Mouse (Mus musculus) subcutaneous adipose tissue, adult 2 months (tissue): ENCODE data around the gene Myo1f. TPM values are rescaled to one million over a fixed set of nuclear protein-coding genes. Genes with fewer than 3 reads are reported as not detected.

ENCODE experiments used
- polyA plus RNA-seq: library from polyadenylated mRNA; depleted of rRNA; stranded (reverse); fragments of >200 nt; gene quantifications from 2 replicates; pipeline ENCODE4 v1.2.3, GENCODE M21; 2012; ENCODE audit warnings: low replicate concordance; rRNA removed

The Myo1f gene
- polyA plus RNA-seq = 9.9 and 15.9 TPM in 2 replicates

DNA sequence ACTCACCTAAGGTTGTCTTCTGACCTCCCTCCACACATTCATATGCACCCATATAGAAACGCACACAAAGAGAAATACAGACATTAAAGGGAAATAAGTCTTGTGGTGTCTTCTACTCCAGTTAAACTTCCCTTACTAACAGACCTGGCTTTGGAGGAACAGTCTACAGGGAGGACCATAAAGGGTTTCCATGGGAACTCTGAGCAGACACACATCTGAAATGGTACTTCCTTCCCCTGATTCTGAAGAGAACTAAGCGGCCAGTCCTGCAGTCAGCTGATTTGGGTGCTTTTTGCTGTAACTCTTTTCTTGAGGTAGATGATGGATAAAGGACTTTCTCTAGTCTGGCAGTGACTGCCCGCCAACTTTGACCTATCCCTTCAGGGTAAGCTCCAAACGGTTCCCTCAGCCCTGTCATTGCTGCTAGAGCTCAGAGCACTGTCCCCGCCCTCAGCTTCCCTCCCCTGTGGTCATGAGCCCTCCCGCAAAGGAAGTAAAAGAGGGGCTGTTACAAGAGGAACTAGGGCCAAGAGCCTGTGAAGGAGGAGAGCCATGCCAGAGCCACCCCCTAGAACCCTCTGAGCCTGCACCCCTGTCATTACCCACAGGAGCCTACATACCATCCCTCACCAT is at the start of gene Myo1f:
Myo1f (plus strand) TSS at position 485 of the 633 bp plus-strand sequence.

DNA sequence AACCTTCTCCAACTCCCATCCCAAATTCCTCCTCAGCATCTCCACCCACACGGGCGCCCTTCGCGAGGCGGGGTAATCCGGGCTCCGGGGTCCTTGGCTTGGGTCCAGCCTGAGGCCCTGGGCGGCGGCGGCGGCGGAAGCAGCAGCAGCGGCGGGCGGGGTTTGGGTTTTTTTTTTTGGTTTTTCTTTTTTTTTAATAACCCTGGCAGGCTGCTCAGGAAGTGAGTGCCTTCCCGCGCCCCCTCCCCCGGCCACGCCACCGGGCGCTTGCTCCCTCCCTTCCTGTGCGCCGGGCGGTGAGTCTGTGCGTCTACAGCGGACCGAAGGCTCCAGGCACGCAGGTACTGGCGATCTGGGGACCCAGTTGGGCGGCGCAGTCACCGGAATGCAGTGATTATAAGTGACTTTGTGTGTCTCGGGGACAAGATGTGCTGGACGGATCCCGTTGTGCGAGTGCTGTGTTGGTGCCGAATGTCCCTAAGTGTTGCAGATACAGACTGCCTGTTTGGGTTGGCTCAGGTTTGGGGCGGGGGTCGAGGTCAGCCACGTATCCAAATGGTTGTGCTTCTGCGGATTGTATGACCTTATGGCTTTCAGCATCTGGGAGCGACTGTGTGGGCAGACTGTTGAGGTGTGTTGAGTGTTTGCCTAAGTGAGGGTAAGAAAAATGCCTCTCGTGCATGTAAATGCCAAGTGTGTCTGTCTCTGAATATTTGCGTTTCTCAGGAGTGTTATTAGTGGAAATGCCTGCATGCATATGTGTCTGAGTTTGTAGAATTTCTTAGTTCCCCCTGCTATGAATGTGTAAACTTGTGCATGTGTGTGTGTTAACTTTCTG is 31.4 kb upstream of the Myo1f start, which contains the start of gene Adamts10:
Adamts10 (plus strand) TSS at position 287 of the 838 bp plus-strand sequence.

DNA sequence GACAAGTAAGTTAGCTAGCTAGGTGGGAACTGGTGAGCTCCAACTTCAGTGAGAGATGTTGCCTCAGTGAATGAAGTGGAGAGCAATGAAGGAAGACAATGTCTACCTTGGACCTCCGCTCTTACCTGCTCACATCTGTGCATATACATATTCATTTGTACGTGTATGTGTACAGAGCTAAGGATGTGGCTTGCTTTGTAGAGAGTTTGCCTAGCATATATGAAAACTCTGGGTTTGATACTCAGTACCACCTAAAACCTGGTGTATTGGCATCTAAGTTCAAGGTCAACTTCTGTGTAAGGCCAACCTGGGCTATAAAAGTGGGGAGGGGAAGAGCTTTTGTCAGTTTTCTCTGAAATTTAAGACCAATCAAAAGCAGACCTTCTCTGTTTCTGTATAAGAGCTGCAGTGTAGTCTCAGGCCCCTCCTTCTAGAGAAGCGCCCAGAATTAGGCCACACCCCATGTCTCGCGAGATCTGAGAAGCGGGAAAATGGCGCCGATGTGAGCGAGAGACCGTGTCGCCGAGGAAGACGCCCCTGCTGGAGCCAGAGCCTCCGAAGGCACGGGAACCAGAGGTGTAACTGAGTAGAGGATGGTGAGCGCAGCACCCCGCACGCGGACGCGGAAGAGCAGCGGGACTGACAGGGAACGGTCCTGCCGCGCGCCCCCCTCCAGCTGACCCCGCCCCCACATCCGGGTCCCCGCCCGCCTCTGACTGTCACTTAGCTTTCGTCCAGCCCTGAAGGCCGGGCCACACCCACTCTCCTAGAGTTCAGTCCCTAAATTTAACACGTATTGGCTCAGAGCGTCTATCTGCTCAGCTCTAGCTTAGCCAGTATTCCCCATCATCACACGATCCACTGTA is 73.3 kb downstream of the Myo1f start, which contains the start of gene Zfp414:
Zfp414 (plus strand) TSS at position 470 of the 866 bp plus-strand sequence.

DNA sequence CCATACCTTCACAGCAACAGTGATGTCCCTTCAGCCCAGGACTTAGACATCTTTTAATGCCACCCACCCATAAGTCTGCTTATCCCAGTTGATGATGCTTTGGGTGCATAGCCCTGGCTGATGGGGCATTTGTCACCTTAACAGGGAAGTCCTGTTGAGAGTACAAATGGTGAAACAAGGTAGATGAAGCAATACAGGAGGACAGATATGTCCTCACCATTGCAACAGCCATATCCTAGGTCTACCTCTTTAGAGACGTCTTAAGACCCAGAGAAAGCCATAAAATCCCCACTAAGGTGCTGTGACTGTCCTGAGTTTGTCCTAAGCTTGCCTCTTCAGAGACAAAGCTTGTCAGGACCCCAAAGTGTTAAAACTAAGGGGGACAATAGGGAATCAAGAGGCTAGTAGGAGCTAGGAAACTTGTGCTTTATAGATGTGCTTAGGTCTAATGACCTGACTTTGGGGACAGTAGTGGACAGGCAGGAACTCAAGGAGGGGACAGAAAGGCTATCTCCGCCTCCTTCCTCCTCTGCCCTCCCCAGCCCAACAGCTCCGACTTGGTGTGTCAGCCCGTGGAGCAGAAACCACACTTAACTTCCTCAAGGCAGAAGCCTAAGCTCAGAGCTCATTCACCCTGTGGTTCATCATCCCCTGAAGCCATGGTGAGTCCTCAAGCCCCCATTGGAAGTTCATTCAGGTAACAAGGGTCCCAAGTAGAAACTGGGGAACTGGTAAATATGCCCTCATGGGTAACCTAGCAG is 82.2 kb downstream of the Myo1f start, which contains the start of gene Pram1:
Pram1 (plus strand) TSS at position 541 of the 761 bp plus-strand sequence.

Other genes starting within 250 kb of the Myo1f start
- gene Zfp81, start 196.8 kb upstream of the Myo1f start, polyA plus RNA-seq = 1.1 and 2.9 TPM in 2 replicates
- gene Zfp101, start 161.1 kb upstream of the Myo1f start, polyA plus RNA-seq = 1.8 and 2.9 TPM in 2 replicates
- 0.39 and 0.52 TPM in 2 replicates for gene Actl9, start 122.8 kb upstream of the Myo1f start, polyA plus RNA-seq
- gene Adamts10, start 31.5 kb upstream of the Myo1f start, polyA plus RNA-seq = 114 and 141 TPM in 2 replicates
- 60.5 and 86.8 TPM in 2 replicates for gene Zfp414, start 73.4 kb downstream of the Myo1f start, polyA plus RNA-seq
- gene Pram1, start 82.3 kb downstream of the Myo1f start, polyA plus RNA-seq = 0.62 and 1.7 TPM in 2 replicates
- gene Hnrnpm, start 131.2 kb downstream of the Myo1f start, polyA plus RNA-seq = 49.4 and 85.8 TPM in 2 replicates
- 134 and 205 TPM in 2 replicates for gene March2, start 163.0 kb downstream of the Myo1f start, polyA plus RNA-seq
- gene Rab11b, start 204.8 kb downstream of the Myo1f start, polyA plus RNA-seq = 367 and 417 TPM in 2 replicates
- gene Angptl4, start 226.1 kb downstream of the Myo1f start, polyA plus RNA-seq = 131 and 603 TPM in 2 replicates